Mouse (Mus musculus) forebrain, embryonic 12.5 days (tissue): ENCODE measurements around the gene Rbm39. TPM values are rescaled to one million over a fixed set of nuclear protein-coding genes. Genes with fewer than 3 reads are reported as not detected.
"Not testable (repeated sequence)": the region's sequence is repeated elsewhere in the genome, so short reads cannot be mapped to it uniquely, and the experiment has no call there.

Source experiments
- ATAC-seq: fragments of 200-750 bp; cut with Nextera tagmentation; 2 replicates; pipeline ENCODE4 v1.8.0; 2017; ENCODE audit warnings: moderate TSS enrichment; ENCODE audit not compliant: low FRiP score
- H3K27ac ChIP-seq: fragments of 300-500 bp; sonication (generic); 2 replicates; pipeline ENCODE4 v1.5.1; 2016; ENCODE audit warnings: mild to moderate bottlenecking
- H3K27me3 ChIP-seq: fragments of 300-500 bp; sonication (generic); 2 replicates; pipeline ENCODE4 v1.6.1; 2016; ENCODE audit warnings: mild to moderate bottlenecking
- H3K36me3 ChIP-seq: fragments of 300-500 bp; sonication (generic); replicated peaks from 2 replicates; pipeline ENCODE4 v1.6.1; 2016; ENCODE audit warnings: mild to moderate bottlenecking
- H3K4me1 ChIP-seq: fragments of 300-500 bp; sonication (generic); 2 replicates; pipeline ENCODE4 v1.6.1; 2016
- H3K4me2 ChIP-seq: fragments of 300-500 bp; sonication (generic); 2 replicates; pipeline ENCODE4 v1.6.1; 2016; ENCODE audit warnings: mild to moderate bottlenecking, moderate library complexity
- H3K4me3 ChIP-seq: fragments of 300-500 bp; sonication (generic); replicated peaks from 2 replicates; pipeline ENCODE4 v1.5.1; 2016; ENCODE audit warnings: mild to moderate bottlenecking
- H3K9ac ChIP-seq: fragments of 300-500 bp; sonication (generic); 2 replicates; pipeline ENCODE4 v1.6.1; 2016; ENCODE audit warnings: mild to moderate bottlenecking
- H3K9me3 ChIP-seq: fragments of 300-500 bp; sonication (generic); 2 replicates; pipeline ENCODE4 v1.6.1; 2016
- WGBS: fragments of 180-500 bp; shearing (Covaris S2); methylation state at CpG from one replicate; pipeline ENCODE4 v1.1.7; 2016; 5-methylcytosine and 5-hydroxymethylcytosine counted together
- polyA plus RNA-seq: library from polyadenylated mRNA; unstranded; fragments of >200 nt; fragmentation: Nextera tagmentation; extraction: Ambion mirVana; gene quantifications from 2 replicates; pipeline ENCODE4 v1.2.1, GENCODE M21; 2016

The Rbm39 gene
- polyA plus RNA-seq, 1 experiment from 2014 or later, result 716 TPM

GRCm38 (mm10) chr2:156196302-156197128 is 16.5 kb upstream of the Rbm39 start, which contains the start of gene Phf20:
TSS of gene Phf20 (plus strand) at chr2:156196466.
- ATAC-seq, result peak; percentile 99
- Histone ChIP-seq H3K27ac (peak within 1 kb of the TSS; percentile 97), H3K9ac (peak within 1 kb of the TSS; percentile 90), H3K4me3 (peak within 1 kb of the TSS; percentile 77), H3K9me3 (no peaks in the 10 kb centered on the region), H3K27me3 (no peaks in the 10 kb centered on the region), H3K4me1 (peaks cover 30% of the 10 kb centered on the region), H3K4me2 (peak within 1 kb of the TSS; percentile 74), H3K36me3 (peaks cover 10% of the 10 kb centered on the region; the same call in 1 of the 2 replicates)
- whole genome bisulfite sequencing, result under 1% methylated on average over 84 of the region's 88 CpGs

GRCm38 (mm10) chr2:156194571-156194970 is 14.5 kb upstream of the Rbm39 start:
- Histone ChIP-seq H3K9me3 (no peaks in the 10 kb centered on the region), H3K9ac (no peak overlapping the region), H3K4me3 (no peak overlapping the region), H3K27ac (no peak overlapping the region), H3K4me1 (peaks cover 25% of the 10 kb centered on the region), H3K27me3 (no peaks in the 10 kb centered on the region), H3K4me2 (no peak overlapping the region), H3K36me3 (no peaks in the 10 kb centered on the region)
- no peak for ATAC-seq

DNA sequence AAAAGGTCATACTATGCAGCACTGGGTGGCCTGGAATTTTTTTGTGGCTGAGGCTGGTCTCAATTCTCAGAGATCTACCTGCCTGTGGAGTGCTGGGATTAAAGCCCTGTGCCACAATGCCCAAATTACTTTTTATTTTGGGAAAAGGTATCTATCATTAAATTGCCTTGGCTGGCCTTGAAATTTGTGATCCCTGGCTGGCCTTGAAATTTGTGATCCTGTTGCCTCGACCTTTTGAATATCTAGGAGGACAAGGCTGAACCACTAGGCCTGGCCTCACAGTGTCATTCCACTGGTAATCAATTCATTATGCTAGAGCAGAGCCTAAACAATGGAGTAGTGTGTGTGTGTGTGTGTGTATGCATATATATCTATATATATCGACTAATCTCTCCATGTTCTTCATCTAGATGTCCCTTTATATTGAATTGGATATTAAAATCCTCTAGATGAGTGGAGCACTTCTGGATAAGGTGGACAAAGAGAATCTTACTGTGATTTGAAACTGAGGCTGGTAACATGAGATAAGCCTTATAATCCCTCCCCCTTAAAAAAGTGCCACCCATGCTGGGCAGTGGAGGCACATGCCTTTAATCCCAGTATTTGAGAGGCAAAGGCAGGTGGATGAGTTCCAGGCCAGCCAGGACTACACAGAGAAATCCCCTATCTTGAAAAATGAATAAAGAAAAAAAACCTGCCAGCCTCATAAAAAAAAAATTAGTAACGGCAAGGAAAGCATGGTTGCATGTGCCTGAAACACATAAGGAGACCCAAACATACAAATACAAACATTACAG is 13.2 kb upstream of the Rbm39 start:
- WGBS, result 86% methylated on average over 3 of the region's 3 CpGs
- Histone ChIP-seq H3K4me2 (no peak overlapping the region), H3K9me3 (no peaks in the 10 kb centered on the region), H3K36me3 (no peaks in the 10 kb centered on the region), H3K27me3 (no peaks in the 10 kb centered on the region), H3K4me3 (no peak overlapping the region), H3K27ac (no peak overlapping the region), H3K4me1 (peaks cover 15% of the 10 kb centered on the region), H3K9ac (no peak overlapping the region)
- no peak for ATAC-seq

GRCm38 (mm10) chr2:156192068-156192467 is 12.0 kb upstream of the Rbm39 start:
- Histone ChIP-seq H3K4me3 (no peak overlapping the region), H3K4me1 (0 out of 2 replicates have a peak, but pooled peaks cover 6% of the 10 kb centered on the region), H3K4me2 (no peak overlapping the region), H3K27ac (no peak overlapping the region), H3K9ac (no peak overlapping the region), H3K36me3 (no peaks in the 10 kb centered on the region), H3K9me3 (no peaks in the 10 kb centered on the region), H3K27me3 (no peaks in the 10 kb centered on the region)
- 77% methylated on average over 2 of the region's 2 CpGs for WGBS
- ATAC-seq, result no peak

DNA sequence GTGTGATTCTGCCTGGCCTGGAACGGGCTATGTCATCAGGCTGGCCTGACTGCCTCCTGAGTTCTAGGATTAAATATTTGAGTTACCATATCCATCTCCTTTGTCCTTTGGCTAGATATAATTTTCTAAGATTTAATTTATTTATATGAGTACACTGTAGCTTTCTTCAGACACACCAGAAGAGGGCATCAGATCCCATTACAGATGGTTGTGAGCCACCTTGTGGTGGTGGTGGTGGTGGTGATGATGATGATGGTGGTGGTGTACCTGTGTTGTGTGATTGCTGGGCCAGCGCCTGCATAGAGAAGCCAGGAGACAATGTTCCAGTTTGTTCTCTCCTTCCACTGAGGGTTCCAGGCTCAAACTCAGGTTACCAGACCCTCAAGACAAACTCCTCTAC is 11.5 kb upstream of the Rbm39 start:
- Histone ChIP-seq H3K9ac (no peak overlapping the region), H3K27ac (no peak overlapping the region), H3K4me3 (no peak overlapping the region), H3K36me3 (no peaks in the 10 kb centered on the region), H3K9me3 (no peaks in the 10 kb centered on the region), H3K4me1 (0 out of 2 replicates have a peak, but pooled peaks cover 6% of the 10 kb centered on the region), H3K27me3 (no peaks in the 10 kb centered on the region), H3K4me2 (no peak overlapping the region)
- 88% methylated on average over 2 of the region's 2 CpGs for WGBS
- no peak for ATAC-seq

DNA sequence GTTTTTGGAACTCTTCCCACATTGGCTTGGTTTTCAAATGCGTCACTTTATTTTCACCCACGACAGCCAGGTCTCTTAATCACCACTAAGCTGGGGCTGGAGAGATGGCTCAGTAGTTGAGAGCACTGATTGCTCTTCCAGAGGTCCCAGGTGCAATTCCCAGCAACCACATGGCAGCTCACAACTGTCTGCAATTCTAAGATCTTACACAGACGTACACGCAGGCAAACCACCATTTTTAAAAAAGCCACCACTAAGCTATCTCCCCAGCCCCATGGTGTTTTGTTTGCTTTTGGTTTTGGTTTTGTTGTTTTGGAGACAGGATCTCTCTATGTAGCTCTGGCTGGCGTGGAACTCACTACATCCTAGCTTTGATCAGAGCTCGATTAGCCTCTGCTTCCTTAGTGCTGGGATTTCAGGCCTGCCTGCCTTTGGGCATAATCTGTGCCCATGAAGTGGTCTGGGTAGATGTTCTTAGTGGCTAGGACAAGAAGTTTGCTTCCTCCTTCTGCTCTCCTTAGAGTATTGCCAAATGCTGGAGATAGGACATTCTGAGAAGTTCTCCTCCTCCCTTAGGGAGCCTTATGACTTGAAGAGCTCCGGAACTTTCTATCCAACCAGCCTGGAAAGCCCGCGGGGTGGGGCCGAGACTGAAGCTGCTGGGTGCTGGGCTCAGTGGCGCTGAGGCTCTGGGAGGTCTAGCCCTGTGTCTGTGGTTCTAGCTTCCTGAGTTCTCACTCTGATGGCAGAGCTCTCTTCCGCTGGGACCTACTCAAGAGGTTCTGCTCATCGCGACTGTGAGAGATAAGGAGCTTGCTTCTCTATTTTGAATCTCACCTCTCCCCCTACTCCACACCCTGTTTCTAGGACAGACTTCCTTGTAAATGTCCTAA is 10.2 kb upstream of the Rbm39 start:
- ATAC-seq, result no peak
- H3K9me3 ChIP-seq, result no peaks in the 10 kb centered on the region
- no peak overlapping the region for H3K9ac ChIP-seq
- H3K27me3 ChIP-seq, result no peaks in the 10 kb centered on the region
- no peak overlapping the region for H3K27ac ChIP-seq
- H3K4me3 ChIP-seq, result no peak overlapping the region
- no peaks in the 10 kb centered on the region for H3K36me3 ChIP-seq
- 88% methylated on average over 14 of the region's 14 CpGs for WGBS
- no peaks in the 10 kb centered on the region for H3K4me1 ChIP-seq
- no peak overlapping the region for H3K4me2 ChIP-seq

DNA sequence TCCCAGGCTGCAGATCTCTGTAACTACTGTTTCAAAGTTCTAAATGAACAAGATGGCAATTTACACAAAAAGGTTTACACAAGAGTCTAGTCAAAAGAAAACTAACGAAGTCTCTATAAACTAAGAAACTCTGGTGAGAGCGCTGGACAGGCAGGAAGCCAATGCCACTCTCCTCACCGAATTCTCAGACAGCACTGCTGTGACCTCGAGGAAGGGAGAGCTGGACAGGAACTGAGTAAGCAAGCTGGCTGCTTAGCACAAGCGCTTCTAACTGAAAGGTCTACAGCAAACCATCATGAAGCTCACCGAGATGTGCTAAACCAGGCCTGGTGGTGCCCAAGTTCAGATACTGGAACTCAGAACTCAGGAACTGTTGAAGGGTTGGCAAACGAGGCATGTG is 9.2 kb upstream of the Rbm39 start:
- H3K4me2 ChIP-seq, H3K27me3 ChIP-seq, H3K9me3 ChIP-seq, H3K9ac ChIP-seq, H3K4me1 ChIP-seq, H3K36me3 ChIP-seq, H3K27ac ChIP-seq, H3K4me3 ChIP-seq, ATAC-seq: not testable (repeated sequence)
- WGBS, result 86% methylated on average over 7 of the region's 7 CpGs

GRCm38 (mm10) chr2:156181592-156181991 is 1.6 kb upstream of the Rbm39 start:
- Histone ChIP-seq H3K27me3 (0 out of 2 replicates have a peak, but pooled peaks cover 3% of the 10 kb centered on the region), H3K4me3 (no peak overlapping the region), H3K27ac (no peak overlapping the region), H3K9ac (no peak overlapping the region), H3K4me1 (peaks cover 27% of the 10 kb centered on the region), H3K9me3 (no peaks in the 10 kb centered on the region), H3K36me3 (peaks cover 14% of the 10 kb centered on the region), H3K4me2 (no peak overlapping the region)
- WGBS, result 75% methylated on average over 2 of the region's 2 CpGs
- no peak for ATAC-seq

GRCm38 (mm10) chr2:156180824-156181590 is 969 bp upstream of the Rbm39 start:
- Histone ChIP-seq H3K36me3 (peaks cover 19% of the 10 kb centered on the region), H3K27ac (peak overlapping the region; percentile 97), H3K9ac (peak overlapping the region; percentile 100), H3K4me3 (peak overlapping the region; percentile 100), H3K4me1 (peaks cover 27% of the 10 kb centered on the region), H3K27me3 (0 out of 2 replicates have a peak, but pooled peaks cover 3% of the 10 kb centered on the region), H3K9me3 (no peaks in the 10 kb centered on the region), H3K4me2 (peak overlapping the region; percentile 60)
- whole genome bisulfite sequencing, result 18% methylated on average over 8 of the region's 8 CpGs
- no peak for ATAC-seq

GRCm38 (mm10) chr2:156179796-156180093 is 293 bp downstream of the Rbm39 start:
- peaks cover 27% of the 10 kb centered on the region for H3K4me1 ChIP-seq
- no peak for ATAC-seq
- H3K4me3 ChIP-seq, result peak overlapping the region; percentile 100
- no peaks in the 10 kb centered on the region for H3K9me3 ChIP-seq
- 0 out of 2 replicates have a peak, but pooled peaks cover 3% of the 10 kb centered on the region for H3K27me3 ChIP-seq
- H3K27ac ChIP-seq, result peak overlapping the region; percentile 97
- peak overlapping the region; percentile 25 for H3K4me2 ChIP-seq
- H3K9ac ChIP-seq, result peak overlapping the region; percentile 100
- peaks cover 25% of the 10 kb centered on the region for H3K36me3 ChIP-seq
- WGBS, result 0% methylated on average over 29 of the region's 41 CpGs

DNA sequence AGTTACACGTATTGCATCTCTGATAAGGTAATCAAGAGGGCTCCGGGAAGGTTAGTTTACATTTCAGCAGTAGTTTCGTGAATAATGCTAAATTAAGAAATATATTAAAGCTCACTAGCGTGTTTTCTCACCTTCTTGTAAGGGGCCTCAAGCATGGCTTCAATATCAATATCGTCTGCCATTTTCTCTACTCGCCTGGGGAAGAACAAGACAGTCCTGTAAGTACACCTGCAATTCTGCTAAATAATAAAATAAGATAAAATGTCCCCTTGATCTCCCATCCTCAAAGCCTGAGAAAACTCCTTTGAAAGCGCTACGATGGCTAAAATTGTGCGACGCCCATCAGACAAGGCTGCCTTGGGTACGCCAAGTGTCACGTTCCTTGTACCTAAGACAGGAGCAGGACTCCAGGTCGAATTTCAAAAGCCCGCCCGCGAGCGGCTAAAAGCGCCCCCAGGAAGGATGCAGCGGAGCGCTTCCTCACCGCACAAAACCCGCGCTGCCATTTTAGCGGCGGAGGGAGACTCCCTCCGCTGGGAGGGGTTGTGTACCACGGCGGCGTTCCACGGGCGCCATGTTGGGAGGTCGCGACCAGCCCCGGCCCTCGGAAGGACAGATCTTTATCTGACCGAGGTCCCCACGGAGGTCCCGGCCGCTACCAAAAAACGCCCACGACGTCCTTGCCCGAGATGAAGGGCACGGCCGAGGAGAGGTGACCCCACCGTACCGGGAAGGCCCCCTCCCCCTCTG is 817 bp downstream of the Rbm39 start:
- Histone ChIP-seq H3K4me2 (peak overlapping the region; percentile 69), H3K27ac (peak overlapping the region; percentile 97), H3K4me1 (peaks cover 27% of the 10 kb centered on the region), H3K9ac (peak overlapping the region; percentile 100), H3K27me3 (0 out of 2 replicates have a peak, but pooled peaks cover 3% of the 10 kb centered on the region), H3K4me3 (peak overlapping the region; percentile 100), H3K9me3 (no peaks in the 10 kb centered on the region), H3K36me3 (peaks cover 30% of the 10 kb centered on the region)
- WGBS, result 2% methylated on average over 47 of the region's 47 CpGs
- peak; percentile 54 for ATAC-seq
